Comparison of ENCODE assay signal across 9 mouse cellular contexts in genomic region chr11:46268991-46269390, GRCm38 (mm10). TPM values are rescaled to one million over a fixed set of nuclear protein-coding genes. Genes with fewer than 3 reads are reported as not detected.
DNase-seq lines count a peak whose midpoint lies in the region; ATAC-seq and TF ChIP-seq lines count a peak whose summit lies in the region.
"Had no signal": no experiment of that assay in that cellular context is flagged by ENCODE, and none has a peak within 500 bp of the region (broad histone marks: within the 10 kb centered on the region; RNA-seq: fewer than 3 reads in every experiment).

No protein-coding gene starts in this region.

- H3K27ac ChIP-seq in intestine, embryonic 14.5 days (ENCODE audit: low read depth), result no peak overlapping the region
- H3K27ac ChIP-seq in intestine, embryonic 16.5 days (ENCODE audit: low read length), result no peak overlapping the region
- H3K27ac ChIP-seq in embryonic facial prominence, embryonic 14.5 days (replicated peaks; ENCODE audit: low read depth, low read length), result no peak overlapping the region
- H3K27ac ChIP-seq in hindbrain, embryonic 16.5 days (ENCODE audit: low read depth, low read length), result no peak overlapping the region
- no peak overlapping the region for H3K27ac ChIP-seq in midbrain, embryonic 13.5 days
- H3K27ac ChIP-seq in spleen, adult 2 months (ENCODE audit: insufficient read depth, low read length), result no peak overlapping the region

- H3K9ac ChIP-seq in intestine, embryonic 14.5 days (ENCODE audit: low read length), result no peak overlapping the region
- no peak overlapping the region for H3K9ac ChIP-seq in intestine, embryonic 16.5 days (ENCODE audit: low read depth, low read length)
- H3K9ac ChIP-seq in embryonic facial prominence, embryonic 14.5 days (ENCODE audit: low read depth, low read length), result no peak overlapping the region
- H3K9ac ChIP-seq in hindbrain, embryonic 16.5 days (ENCODE audit: low read depth, low read length), result no peak overlapping the region
- H3K9ac ChIP-seq in midbrain, embryonic 13.5 days (replicated peaks), result no peak overlapping the region

- WGBS in intestine, embryonic 14.5 days, result 28% methylated on average over 7 of the region's 7 CpGs
- 23% methylated on average over 7 of the region's 7 CpGs for WGBS in intestine, embryonic 16.5 days
- WGBS in embryonic facial prominence, embryonic 14.5 days, result 21% methylated on average over 7 of the region's 7 CpGs
- 18% methylated on average over 7 of the region's 7 CpGs for WGBS in hindbrain, embryonic 16.5 days
- WGBS in midbrain, embryonic 13.5 days, result 19% methylated on average over 7 of the region's 7 CpGs
- 35% methylated on average over 7 of the region's 7 CpGs for WGBS in spleen, adult 2 months

- H3K4me3 ChIP-seq in intestine, embryonic 14.5 days (ENCODE audit: low read depth, low read length), result no peak overlapping the region
- no peak overlapping the region for H3K4me3 ChIP-seq in intestine, embryonic 16.5 days (ENCODE audit: low read length)
- no peak overlapping the region for H3K4me3 ChIP-seq in embryonic facial prominence, embryonic 14.5 days (ENCODE audit: low read depth, low read length)
- H3K4me3 ChIP-seq in hindbrain, embryonic 16.5 days (ENCODE audit: low read length), result no peak overlapping the region
- H3K4me3 ChIP-seq in midbrain, embryonic 13.5 days (replicated peaks), result no peak overlapping the region
- H3K4me3 ChIP-seq in spleen, adult 2 months (ENCODE audit: extremely low read depth, insufficient read depth, insufficient read length), result no peak overlapping the region

- intact Hi-C loops in left cerebral cortex, postnatal 25 days (cut with DNase I), result loop anchor here (1.0 kb wide), 1 partner anchor 162 kb away; no protein-coding TSS in a partner anchor

- H3K4me2 ChIP-seq in intestine, embryonic 14.5 days (ENCODE audit: low read length), result no peak overlapping the region
- no peak overlapping the region for H3K4me2 ChIP-seq in intestine, embryonic 16.5 days (ENCODE audit: low read depth, low read length)
- H3K4me2 ChIP-seq in embryonic facial prominence, embryonic 14.5 days (ENCODE audit: low read depth, low read length), result no peak overlapping the region
- H3K4me2 ChIP-seq in hindbrain, embryonic 16.5 days (ENCODE audit: low read length), result no peak overlapping the region
- no peak overlapping the region for H3K4me2 ChIP-seq in midbrain, embryonic 13.5 days (replicated peaks)

- H3K27me3 ChIP-seq in intestine, embryonic 14.5 days (replicated peaks; ENCODE audit: control insufficient read depth, insufficient read depth, low read length), result no peaks in the 10 kb centered on the region
- no peaks in the 10 kb centered on the region for H3K27me3 ChIP-seq in intestine, embryonic 16.5 days (replicated peaks; ENCODE audit: control insufficient read depth, insufficient read depth, low read length)
- no peaks in the 10 kb centered on the region for H3K27me3 ChIP-seq in embryonic facial prominence, embryonic 14.5 days (replicated peaks; ENCODE audit: control insufficient read depth, insufficient read depth, low read length)
- no peaks in the 10 kb centered on the region for H3K27me3 ChIP-seq in hindbrain, embryonic 16.5 days (replicated peaks; ENCODE audit: control insufficient read depth, insufficient read depth, low read length)
- no peaks in the 10 kb centered on the region for H3K27me3 ChIP-seq in midbrain, embryonic 13.5 days
- no peaks in the 10 kb centered on the region for H3K27me3 ChIP-seq in spleen, adult 2 months (ENCODE audit: control insufficient read depth, insufficient read depth, low read length)

- 0 out of 2 replicates have a peak, but pooled peaks have one; percentile 42 for ATAC-seq in intestine, embryonic 14.5 days (replicated peaks; ENCODE audit: low FRiP score, low TSS enrichment, low read depth)
- ATAC-seq in intestine, embryonic 16.5 days, result no peak; the same call in 1 of the 2 replicates
- ATAC-seq in embryonic facial prominence, embryonic 14.5 days (ENCODE audit: low read depth), result 0 out of 2 replicates have a peak, but pooled peaks have one; percentile 22
- ATAC-seq in hindbrain, embryonic 16.5 days, result peak; percentile 60
- ATAC-seq in midbrain, embryonic 13.5 days, result peak; percentile 80

- DNase-seq in intestine, embryonic 14.5 days (ENCODE audit: low spot score), result peak; percentile 79
- peak; percentile 59 to 72 for DNase-seq in adrenal gland, postnatal 36 days
- DNase-seq in embryonic facial prominence, embryonic 14.5 days (ENCODE audit: low spot score), result peak; percentile 25
- peak; percentile 63 to 72 for DNase-seq in left cerebral cortex, postnatal 25 days (ENCODE audit: low spot score in 2 of 2)
- DNase-seq in spleen, adult 2 months (ENCODE audit: low read depth in 1 of 2, low spot score in 2 of 2), result peak in 1 of 2 experiments; percentile 59

- peak; percentile 81; the same call in 1 of the 2 replicates for TF ChIP-seq CTCF in spleen, adult 2 months (IDR thresholded peaks at IDR 0.05; ENCODE audit: extremely low read depth, insufficient read depth, insufficient read length, insufficient replicate concordance)

- 0 out of 2 replicates have a peak, but pooled peaks cover 3% of the 10 kb centered on the region for H3K36me3 ChIP-seq in intestine, embryonic 14.5 days (ENCODE audit: control insufficient read depth, insufficient read depth, low read length)
- H3K36me3 ChIP-seq in intestine, embryonic 16.5 days (ENCODE audit: control insufficient read depth, insufficient read depth, low read length), result 0 out of 2 replicates have a peak, but pooled peaks cover 2% of the 10 kb centered on the region
- no peaks in the 10 kb centered on the region for H3K36me3 ChIP-seq in embryonic facial prominence, embryonic 14.5 days (ENCODE audit: control insufficient read depth, insufficient read depth, low read length)
- peaks cover 50% of the 10 kb centered on the region for H3K36me3 ChIP-seq in hindbrain, embryonic 16.5 days (ENCODE audit: control insufficient read depth, insufficient read depth, low read length)
- peaks cover 85% of the 10 kb centered on the region for H3K36me3 ChIP-seq in midbrain, embryonic 13.5 days
- peaks cover 62% of the 10 kb centered on the region for H3K36me3 ChIP-seq in spleen, adult 2 months (ENCODE audit: control insufficient read depth, insufficient read depth, low read length)

- no peak for TF ChIP-seq POLR2A in spleen, adult 2 months (IDR thresholded peaks at IDR 0.05; ENCODE audit: low read depth, low read length)

- no peaks in the 10 kb centered on the region for H3K4me1 ChIP-seq in intestine, embryonic 14.5 days (replicated peaks; ENCODE audit: control insufficient read depth, insufficient read depth, low read length)
- no peaks in the 10 kb centered on the region for H3K4me1 ChIP-seq in intestine, embryonic 16.5 days (ENCODE audit: control insufficient read depth, insufficient read depth, low read length)
- no peaks in the 10 kb centered on the region for H3K4me1 ChIP-seq in embryonic facial prominence, embryonic 14.5 days (ENCODE audit: control insufficient read depth, insufficient read depth, low read length)
- no peaks in the 10 kb centered on the region for H3K4me1 ChIP-seq in hindbrain, embryonic 16.5 days (ENCODE audit: control insufficient read depth, insufficient read depth, low read depth, low read length)
- H3K4me1 ChIP-seq in midbrain, embryonic 13.5 days (replicated peaks), result no peaks in the 10 kb centered on the region
- H3K4me1 ChIP-seq in spleen, adult 2 months (ENCODE audit: control insufficient read depth, insufficient read depth, insufficient read length), result peaks cover 5% of the 10 kb centered on the region

- no peaks in the 10 kb centered on the region for H3K9me3 ChIP-seq in intestine, embryonic 14.5 days (ENCODE audit: control insufficient read depth, low read length)
- H3K9me3 ChIP-seq in intestine, embryonic 16.5 days (ENCODE audit: control insufficient read depth, low read length), result no peaks in the 10 kb centered on the region
- H3K9me3 ChIP-seq in embryonic facial prominence, embryonic 14.5 days (ENCODE audit: control insufficient read depth, low read length), result no peaks in the 10 kb centered on the region
- no peaks in the 10 kb centered on the region for H3K9me3 ChIP-seq in hindbrain, embryonic 16.5 days (ENCODE audit: control insufficient read depth, low read length)
- no peaks in the 10 kb centered on the region for H3K9me3 ChIP-seq in midbrain, embryonic 13.5 days

RNA-seq across cellular contexts. Expression of gene Fndc9, which starts 33.7 kb away (rescaled TPM):
- polyA plus RNA-seq in intestine, embryonic 14.5 days (2014; fragmentation: Nextera tagmentation; extraction: Ambion mirVana), result 0.09 and 0.38 TPM in 2 replicates
- 0.09 and 0.15 TPM in 2 replicates for polyA plus RNA-seq in intestine, embryonic 16.5 days (2015; fragmentation: Nextera tagmentation; extraction: Ambion mirVana)
- total RNA-seq in adrenal gland, postnatal 36 days (2021), result not detected
- polyA plus RNA-seq in embryonic facial prominence, embryonic 14.5 days (2014; fragmentation: Nextera tagmentation; extraction: Ambion mirVana), result 0.20 and 0.45 TPM in 2 replicates
- polyA plus RNA-seq in hindbrain, embryonic 16.5 days (2015; fragmentation: Nextera tagmentation; extraction: Ambion mirVana), result 2.7 and 3.8 TPM in 2 replicates
- 1 to 10 TPM; 5.6 to 6.1 TPM for total RNA-seq in left cerebral cortex, postnatal 25 days (2021)
- 4.6 and 5.9 TPM in 2 replicates for polyA plus RNA-seq in midbrain, embryonic 13.5 days (2015; fragmentation: Nextera tagmentation; extraction: Ambion mirVana)
- not detected in 2 replicates for polyA plus RNA-seq in spleen, adult 2 months (2012; rRNA removed)
- polyA plus RNA-seq: liver, embryonic 16.5 days had no signal

RNA-seq across cellular contexts. Expression of gene Cyfip2, which starts 43.7 kb away (rescaled TPM):
- polyA plus RNA-seq in intestine, embryonic 14.5 days (2014; fragmentation: Nextera tagmentation; extraction: Ambion mirVana), result 13.4 and 15.0 TPM in 2 replicates
- polyA plus RNA-seq in intestine, embryonic 16.5 days (2015; fragmentation: Nextera tagmentation; extraction: Ambion mirVana), result 5.2 and 5.7 TPM in 2 replicates
- total RNA-seq in adrenal gland, postnatal 36 days (2021), result 10 to 100 TPM; 84.0 to 88.8 TPM
- 13.4 TPM in 2 replicates for polyA plus RNA-seq in embryonic facial prominence, embryonic 14.5 days (2014; fragmentation: Nextera tagmentation; extraction: Ambion mirVana)
- polyA plus RNA-seq in hindbrain, embryonic 16.5 days (2015; fragmentation: Nextera tagmentation; extraction: Ambion mirVana), result 92.0 and 103 TPM in 2 replicates
- total RNA-seq in left cerebral cortex, postnatal 25 days (2021), result 100 to 1,000 TPM; 510 to 532 TPM
- 75.5 and 80.8 TPM in 2 replicates for polyA plus RNA-seq in midbrain, embryonic 13.5 days (2015; fragmentation: Nextera tagmentation; extraction: Ambion mirVana)
- 41.4 and 43.1 TPM in 2 replicates for polyA plus RNA-seq in spleen, adult 2 months (2012; rRNA removed)
